Mouse (Mus musculus): Measurements from ENCODE around the gene Tmem268. TPM values are rescaled to one million over a fixed set of nuclear protein-coding genes. Genes with fewer than 3 reads are reported as not detected.

Gene Tmem268
- polyA plus RNA-seq, 1 experiment from 2014 or later = 4.4 TPM

DNA sequence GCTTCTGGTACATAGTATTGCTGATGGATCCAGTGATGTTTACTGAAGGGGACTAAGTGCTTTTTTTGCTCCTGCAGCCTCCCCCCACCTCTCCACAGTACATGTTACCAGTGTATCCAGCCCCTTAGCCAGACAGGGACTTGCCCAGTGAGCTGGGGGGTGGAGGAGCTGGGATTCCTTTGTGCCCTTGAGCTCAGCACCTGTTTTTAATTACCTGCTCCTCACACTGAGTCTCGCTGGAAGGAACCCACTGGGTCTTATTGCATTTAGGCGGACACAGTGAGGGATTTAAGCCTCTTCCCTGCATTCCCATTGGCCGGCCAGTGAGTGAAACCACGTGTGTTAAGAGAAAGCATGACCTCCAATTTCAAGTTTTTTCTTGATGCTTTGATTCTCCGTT, 24.0 kb downstream of the Tmem268 start:
- Histone ChIP-seq H3K4me1 (peaks cover 8% of the 10 kb centered on the region), H3K36me3 (ENCODE audit: poor library complexity, severe bottlenecking) (0 out of 2 replicates have a peak, but pooled peaks cover 2% of the 10 kb centered on the region), H3K4me3 (no peak overlapping the region), H3K4me2 (no peak overlapping the region), H3K9me3 (replicated peaks) (peaks cover 5% of the 10 kb centered on the region; the same call in 1 of the 2 replicates), H3K9ac (no peak overlapping the region), H3K27me3 (no peaks in the 10 kb centered on the region), H3K27ac (no peak overlapping the region)
- WGBS = 62% methylated on average over 5 of the region's 5 CpGs
- ATAC-seq = no peak

GRCm38 (mm10) chr4:63585216-63585615, 26.6 kb downstream of the Tmem268 start:
- 80% methylated on average over 10 of the region's 10 CpGs for WGBS

DNA sequence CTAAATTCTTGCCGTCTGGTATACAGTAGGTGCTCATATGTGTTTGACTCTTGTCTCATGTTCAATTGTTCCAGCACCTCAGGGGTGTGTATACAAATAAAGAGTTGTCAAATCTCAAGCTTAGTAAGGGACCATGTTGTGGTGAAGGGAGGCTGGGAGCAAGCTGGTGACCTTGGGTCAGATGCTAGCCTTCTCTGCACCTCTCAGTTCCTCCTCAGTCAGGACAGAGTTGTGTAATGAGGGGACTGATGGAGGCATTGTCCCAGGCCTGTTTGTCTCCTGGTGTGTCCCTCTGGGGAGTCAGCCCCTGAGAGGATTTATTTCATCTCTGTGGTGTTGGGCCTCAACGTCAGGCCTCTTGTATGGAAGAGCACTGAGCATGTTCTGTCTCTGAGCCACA, 27.7 kb downstream of the Tmem268 start:
- WGBS = 78% methylated on average over 2 of the region's 2 CpGs
- no peaks in the 10 kb centered on the region for H3K4me1 ChIP-seq

More at GRCm38 (mm10) chr4:63585216-63585615, 26.6 kb downstream of the Tmem268 start:
- Histone ChIP-seq H3K27ac (no peak overlapping the region), H3K4me3 (no peak overlapping the region), H3K36me3 (ENCODE audit: poor library complexity, severe bottlenecking) (no peaks in the 10 kb centered on the region), H3K4me2 (no peak overlapping the region), H3K9ac (no peak overlapping the region), H3K27me3 (no peaks in the 10 kb centered on the region), H3K9me3 (replicated peaks) (no peaks in the 10 kb centered on the region), H3K4me1 (peaks cover 2% of the 10 kb centered on the region)
- ATAC-seq = no peak

GRCm38 (mm10) chr4:63589987-63590386, 31.4 kb downstream of the Tmem268 start:
- H3K27ac ChIP-seq = no peak overlapping the region
- no peaks in the 10 kb centered on the region for H3K4me1 ChIP-seq
- no peaks in the 10 kb centered on the region for H3K9me3 ChIP-seq (replicated peaks)
- H3K4me3 ChIP-seq = no peak overlapping the region
- no peak overlapping the region for H3K9ac ChIP-seq
- 88% methylated on average over 7 of the region's 7 CpGs for WGBS
- no peaks in the 10 kb centered on the region for H3K27me3 ChIP-seq
- H3K36me3 ChIP-seq (ENCODE audit: poor library complexity, severe bottlenecking) = no peaks in the 10 kb centered on the region
- ATAC-seq = no peak
- no peak overlapping the region for H3K4me2 ChIP-seq

More for the DNA sequence above, 27.7 kb downstream of the Tmem268 start:
- Histone ChIP-seq H3K4me3 (no peak overlapping the region), H3K27ac (no peak overlapping the region), H3K4me2 (no peak overlapping the region), H3K9me3 (replicated peaks) (no peaks in the 10 kb centered on the region), H3K27me3 (no peaks in the 10 kb centered on the region), H3K9ac (no peak overlapping the region), H3K36me3 (ENCODE audit: poor library complexity, severe bottlenecking) (no peaks in the 10 kb centered on the region)
- no peak for ATAC-seq

- H3K4me3 ChIP-seq = no peak overlapping the region
- H3K9ac ChIP-seq = no peak overlapping the region
- H3K36me3 ChIP-seq (ENCODE audit: poor library complexity, severe bottlenecking) = no peaks in the 10 kb centered on the region
- H3K4me2 ChIP-seq = no peak overlapping the region
- no peak for ATAC-seq
- 90% methylated on average over 4 of the region's 4 CpGs for WGBS
- H3K27ac ChIP-seq = no peak overlapping the region
- no peaks in the 10 kb centered on the region for H3K9me3 ChIP-seq (replicated peaks)
- no peaks in the 10 kb centered on the region for H3K27me3 ChIP-seq
- H3K4me1 ChIP-seq = no peaks in the 10 kb centered on the region
Observed at GRCm38 (mm10) chr4:63590538-63590937, 32.0 kb downstream of the Tmem268 start.

- no peaks in the 10 kb centered on the region for H3K4me1 ChIP-seq
- no peaks in the 10 kb centered on the region for H3K36me3 ChIP-seq (ENCODE audit: poor library complexity, severe bottlenecking)
- H3K4me2 ChIP-seq = no peak overlapping the region
- H3K9ac ChIP-seq = no peak overlapping the region
- no peaks in the 10 kb centered on the region for H3K9me3 ChIP-seq (replicated peaks)
- no peak for ATAC-seq
- H3K27ac ChIP-seq = no peak overlapping the region
- H3K27me3 ChIP-seq = no peaks in the 10 kb centered on the region
- 79% methylated on average over 5 of the region's 5 CpGs for WGBS
- H3K4me3 ChIP-seq = no peak overlapping the region
Observed at GRCm38 (mm10) chr4:63594459-63595110, 36.0 kb downstream of the Tmem268 start.

DNA sequence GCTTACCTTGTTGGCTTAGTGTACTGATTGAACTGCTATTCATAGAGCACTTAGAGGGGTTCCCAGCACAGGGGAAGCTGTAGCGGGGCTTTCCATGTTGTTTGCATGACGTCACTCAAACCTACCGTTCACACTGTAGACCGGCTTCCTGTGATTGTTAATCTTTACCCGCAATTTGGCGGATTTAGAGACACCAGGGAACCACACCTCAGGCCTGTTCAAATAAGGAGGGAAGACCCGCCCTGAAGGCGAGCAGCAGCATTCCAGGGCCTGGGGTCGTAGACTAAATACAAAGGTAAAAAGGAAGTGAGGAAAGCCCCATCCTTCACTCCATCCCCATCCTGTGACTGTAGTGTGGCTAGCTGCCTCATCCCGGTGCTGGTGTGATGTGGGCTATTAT, 36.7 kb downstream of the Tmem268 start:
- no peak overlapping the region for H3K9ac ChIP-seq
- no peaks in the 10 kb centered on the region for H3K9me3 ChIP-seq (replicated peaks)
- no peaks in the 10 kb centered on the region for H3K27me3 ChIP-seq
- H3K27ac ChIP-seq = no peak overlapping the region
- H3K4me2 ChIP-seq = no peak overlapping the region
- no peaks in the 10 kb centered on the region for H3K36me3 ChIP-seq (ENCODE audit: poor library complexity, severe bottlenecking)
- no peaks in the 10 kb centered on the region for H3K4me1 ChIP-seq
- WGBS = 80% methylated on average over 10 of the region's 10 CpGs
- no peak overlapping the region for H3K4me3 ChIP-seq
- no peak for ATAC-seq

GRCm38 (mm10) chr4:63596010-63596409, 37.4 kb downstream of the Tmem268 start:
- H3K4me2 ChIP-seq = no peak overlapping the region
- no peak for ATAC-seq
- H3K27ac ChIP-seq = no peak overlapping the region
- H3K4me3 ChIP-seq = no peak overlapping the region
- no peaks in the 10 kb centered on the region for H3K4me1 ChIP-seq
- 92% methylated on average over 4 of the region's 4 CpGs for WGBS
- no peaks in the 10 kb centered on the region for H3K27me3 ChIP-seq
- no peaks in the 10 kb centered on the region for H3K9me3 ChIP-seq (replicated peaks)
- no peak overlapping the region for H3K9ac ChIP-seq
- H3K36me3 ChIP-seq (ENCODE audit: poor library complexity, severe bottlenecking) = no peaks in the 10 kb centered on the region

GRCm38 (mm10) chr4:63600786-63601185, 42.2 kb downstream of the Tmem268 start:
- no peaks in the 10 kb centered on the region for H3K9me3 ChIP-seq (replicated peaks)
- H3K4me3 ChIP-seq = no peak overlapping the region
- no peaks in the 10 kb centered on the region for H3K27me3 ChIP-seq
- no peak overlapping the region for H3K9ac ChIP-seq
- H3K36me3 ChIP-seq (ENCODE audit: poor library complexity, severe bottlenecking) = no peaks in the 10 kb centered on the region
- WGBS = 87% methylated on average over 6 of the region's 6 CpGs
- ATAC-seq = no peak
- no peak overlapping the region for H3K4me2 ChIP-seq
- no peaks in the 10 kb centered on the region for H3K4me1 ChIP-seq
- H3K27ac ChIP-seq = no peak overlapping the region

GRCm38 (mm10) chr4:63601263-63601662, 42.7 kb downstream of the Tmem268 start:
- Histone ChIP-seq H3K9ac (no peak overlapping the region), H3K4me3 (no peak overlapping the region), H3K36me3 (ENCODE audit: poor library complexity, severe bottlenecking) (no peaks in the 10 kb centered on the region), H3K4me1 (no peaks in the 10 kb centered on the region), H3K27ac (no peak overlapping the region), H3K27me3 (no peaks in the 10 kb centered on the region), H3K4me2 (no peak overlapping the region), H3K9me3 (replicated peaks) (no peaks in the 10 kb centered on the region)
- ATAC-seq = no peak

DNA sequence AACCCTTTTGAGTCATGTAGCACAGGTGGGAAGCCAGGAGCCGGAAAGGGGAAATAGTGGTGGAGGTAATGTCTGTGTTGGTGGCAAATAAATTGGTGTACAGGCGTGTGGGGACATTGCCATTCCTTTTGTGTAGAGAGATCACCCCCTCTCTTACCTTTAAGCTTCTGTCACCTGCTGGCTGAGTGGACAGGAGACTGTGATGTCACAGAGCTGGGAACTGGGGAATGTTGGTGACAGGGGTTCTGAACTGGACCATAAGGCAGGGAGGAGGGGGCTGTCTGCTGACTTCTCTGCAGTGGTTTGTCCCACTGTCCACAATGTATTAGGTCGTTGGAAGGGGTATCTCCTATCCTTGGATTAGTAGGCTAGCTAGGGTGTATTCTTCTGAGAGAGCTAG, 46.4 kb downstream of the Tmem268 start, which contains the start of gene Gm11213:
Gm11213 (minus strand) TSS at position 317 of the 400 bp plus-strand sequence.
- WGBS = 74% methylated on average over 3 of the region's 3 CpGs
- Histone ChIP-seq H3K27ac (no peak within 1 kb of the TSS), H3K27me3 (no peaks in the 10 kb centered on the region), H3K9ac (no peak within 1 kb of the TSS), H3K4me3 (no peak within 1 kb of the TSS), H3K4me2 (no peak within 1 kb of the TSS), H3K4me1 (no peaks in the 10 kb centered on the region), H3K9me3 (replicated peaks) (no peaks in the 10 kb centered on the region), H3K36me3 (ENCODE audit: poor library complexity, severe bottlenecking) (no peaks in the 10 kb centered on the region)
- ATAC-seq = no peak

GRCm38 (mm10) chr4:63605545-63605944, 47.0 kb downstream of the Tmem268 start:
- no peak overlapping the region for H3K4me2 ChIP-seq
- H3K27ac ChIP-seq = no peak overlapping the region
- no peak overlapping the region for H3K4me3 ChIP-seq
- no peaks in the 10 kb centered on the region for H3K27me3 ChIP-seq
- 91% methylated on average over 3 of the region's 3 CpGs for WGBS
- no peaks in the 10 kb centered on the region for H3K9me3 ChIP-seq (replicated peaks)
- no peaks in the 10 kb centered on the region for H3K4me1 ChIP-seq
- no peak overlapping the region for H3K9ac ChIP-seq
- no peak for ATAC-seq
- H3K36me3 ChIP-seq (ENCODE audit: poor library complexity, severe bottlenecking) = no peaks in the 10 kb centered on the region

DNA sequence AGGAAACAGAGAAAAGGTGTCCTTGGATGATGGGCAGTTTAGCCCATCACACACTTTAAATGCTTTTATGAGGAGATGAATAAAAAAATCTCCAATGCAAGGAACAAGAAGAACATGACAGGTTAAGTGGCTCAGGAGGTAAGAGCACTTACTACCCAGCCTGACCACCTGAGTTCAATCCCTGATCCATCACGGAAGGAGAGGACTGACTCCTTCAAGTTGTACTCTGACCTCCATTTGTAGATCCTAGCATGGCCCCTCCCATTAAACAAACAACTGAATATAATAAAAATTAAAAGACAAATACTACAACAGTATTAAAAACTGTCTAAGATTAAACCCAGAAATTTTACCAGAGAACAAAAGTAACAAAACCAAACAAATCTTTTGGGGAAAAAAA, 47.4 kb downstream of the Tmem268 start:
- H3K4me2 ChIP-seq = no peak overlapping the region
- no peaks in the 10 kb centered on the region for H3K4me1 ChIP-seq
- H3K9ac ChIP-seq = no peak overlapping the region
- no peaks in the 10 kb centered on the region for H3K27me3 ChIP-seq
- no peaks in the 10 kb centered on the region for H3K9me3 ChIP-seq (replicated peaks)
- ATAC-seq = no peak
- no peak overlapping the region for H3K4me3 ChIP-seq
- H3K27ac ChIP-seq = no peak overlapping the region
- WGBS = 84% methylated on average over 1 of the region's 1 CpGs
- no peaks in the 10 kb centered on the region for H3K36me3 ChIP-seq (ENCODE audit: poor library complexity, severe bottlenecking)

Data from forebrain, embryonic 13.5 days (tissue).